Comparison of ENCODE assay signal across 35 mouse cellular contexts in genomic region chr13:42453665-42454064, GRCm38 (mm10).
"Had no signal": no experiment of that assay in that cellular context is flagged by ENCODE, and none has a peak within 500 bp of the region (broad histone marks: within the 10 kb centered on the region; RNA-seq: fewer than 3 reads in every experiment).

No protein-coding gene starts in this region.

- H3K4me2 ChIP-seq: heart, embryonic 11.5 days; heart, embryonic 12.5 days; heart, embryonic 13.5 days; heart, embryonic 15.5 days; hindbrain, embryonic 12.5 days; hindbrain, embryonic 13.5 days; hindbrain, embryonic 14.5 days; hindbrain, embryonic 15.5 days; intestine, embryonic 15.5 days; kidney, embryonic 15.5 days had no signal

- H3K27ac ChIP-seq: heart, embryonic 13.5 days; heart, embryonic 15.5 days; hindbrain, embryonic 10.5 days; hindbrain, embryonic 12.5 days; hindbrain, embryonic 13.5 days; hindbrain, embryonic 14.5 days; hindbrain, embryonic 15.5 days; hindbrain, postnatal 0 days; intestine, embryonic 15.5 days; kidney, embryonic 15.5 days; kidney, postnatal 0 days; layer of hippocampus, adult 2 months; left cerebral cortex, adult 2 months had no signal

- H3K9ac ChIP-seq: heart, embryonic 12.5 days; heart, embryonic 13.5 days; heart, embryonic 15.5 days; hindbrain, embryonic 12.5 days; hindbrain, embryonic 13.5 days; hindbrain, embryonic 14.5 days; hindbrain, embryonic 15.5 days; intestine, embryonic 15.5 days; kidney, embryonic 15.5 days had no signal

- H3K4me3 ChIP-seq: heart, embryonic 12.5 days; heart, embryonic 13.5 days; heart, embryonic 15.5 days; hindbrain, embryonic 10.5 days; hindbrain, embryonic 12.5 days; hindbrain, embryonic 13.5 days; hindbrain, embryonic 15.5 days; intestine, embryonic 15.5 days; kidney, embryonic 15.5 days; layer of hippocampus, adult 2 months; left cerebral cortex, adult 2 months had no signal

- H3K27me3 ChIP-seq: heart, embryonic 12.5 days; heart, embryonic 13.5 days; heart, embryonic 15.5 days; hindbrain, embryonic 12.5 days; hindbrain, embryonic 13.5 days; hindbrain, embryonic 15.5 days; intestine, embryonic 15.5 days; kidney, embryonic 15.5 days had no signal

- ATAC-seq: hindbrain, embryonic 16.5 days; hindbrain, postnatal 0 days; inflammation-experienced regulatory T-cells, adult 6 months; intestine, embryonic 15.5 days; intestine, embryonic 16.5 days; intestine, postnatal 0 days had no signal

- H3K9me3 ChIP-seq: heart, embryonic 12.5 days; heart, embryonic 13.5 days; heart, embryonic 15.5 days; hindbrain, embryonic 10.5 days; hindbrain, embryonic 12.5 days; hindbrain, embryonic 13.5 days; hindbrain, embryonic 15.5 days; intestine, embryonic 15.5 days; kidney, embryonic 15.5 days had no signal

- H3K4me1 ChIP-seq: heart, embryonic 12.5 days; heart, embryonic 13.5 days; heart, embryonic 15.5 days; hindbrain, embryonic 10.5 days; hindbrain, embryonic 12.5 days; hindbrain, embryonic 13.5 days; hindbrain, embryonic 15.5 days; intestine, embryonic 15.5 days; kidney, embryonic 15.5 days had no signal

- H3K36me3 ChIP-seq: heart, embryonic 12.5 days; heart, embryonic 13.5 days; heart, embryonic 15.5 days; hindbrain, embryonic 10.5 days; hindbrain, embryonic 12.5 days; hindbrain, embryonic 13.5 days; hindbrain, embryonic 15.5 days; intestine, embryonic 15.5 days; kidney, embryonic 15.5 days had no signal

- DNase-seq: heart, postnatal 10 days; heart, postnatal 14 days; heart, postnatal 36 days; heart, postnatal 4 days; kidney, adult 11 months; kidney, adult 18-20 months; kidney, adult 2 months; kidney, adult 8-10 months; kidney, adult 9 months; kidney, postnatal 10 days; kidney, postnatal 14 days; kidney, postnatal 25 days; kidney, postnatal 36 days; kidney, postnatal 4 days; layer of hippocampus, adult 9-11 months; layer of hippocampus, postnatal 36 days had no signal
